Mouse (Mus musculus) heart, postnatal 25 days (tissue): ENCODE data around the gene Pofut1. TPM values are rescaled to one million over a fixed set of nuclear protein-coding genes. Genes with fewer than 3 reads are reported as not detected.

Source experiments
- DNase-seq: peaks from one replicate; pipeline ENCODE4 v3.0.0; 2022; ENCODE audit warnings: low spot score
- intact Hi-C: fragments of 180-260 bp; cut with DNase I; formaldehyde crosslinking; loops from one replicate; pipeline ENCODE4 v1.15.1; 2025
- total RNA-seq, 2 experiments: library from RNA; stranded (reverse); gene quantifications; 2 replicates each; pipeline ENCODE4 v1.2.3; 2021

Pofut1 gene
- total RNA-seq, 2 experiments from 2014 or later, result 13.6 to 13.7 TPM

DNA sequence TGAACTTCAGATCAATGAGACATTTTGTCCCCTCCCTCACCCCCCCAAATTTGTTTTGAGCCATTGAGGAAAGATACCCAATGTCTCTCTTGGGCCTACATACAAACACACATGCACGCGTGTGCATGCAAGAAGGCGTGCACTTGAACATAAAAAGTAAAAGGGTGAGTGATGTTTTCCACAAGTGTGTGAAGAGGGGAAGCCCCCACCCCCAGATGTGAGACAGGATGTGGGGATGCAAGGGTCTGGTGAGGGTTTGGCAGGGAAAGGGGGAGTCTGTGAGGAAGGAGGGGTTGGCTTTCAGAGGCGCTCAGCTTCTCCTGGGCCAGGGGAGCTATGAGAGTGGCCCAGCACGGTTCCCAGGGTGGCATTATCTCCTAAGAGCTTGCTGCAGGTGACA is 37.0 kb downstream of the Pofut1 start:
- DNase-seq, result no peak
- intact Hi-C loops, result no loop called here

DNA sequence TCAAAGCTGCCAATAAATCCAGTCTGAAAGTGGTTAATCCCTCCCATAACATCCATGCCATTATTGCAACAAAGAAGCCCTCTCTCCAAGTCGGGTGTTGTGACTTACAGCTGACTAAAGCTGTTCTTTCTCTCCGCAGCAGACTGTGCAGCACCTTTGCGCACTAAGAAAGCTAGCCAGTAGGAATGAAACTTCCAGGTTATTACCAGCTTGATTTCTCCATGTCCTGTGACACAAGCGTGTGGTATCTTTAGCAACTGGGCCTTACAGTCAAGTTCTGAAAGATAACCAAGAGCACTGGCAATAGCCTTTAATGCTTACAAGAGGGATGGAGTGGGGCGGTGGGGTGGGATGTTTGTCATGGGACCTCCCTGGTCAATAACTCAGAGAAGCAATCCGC is 42.6 kb downstream of the Pofut1 start:
- intact Hi-C loops, result no loop called here
- DNase-seq, result no peak

DNA sequence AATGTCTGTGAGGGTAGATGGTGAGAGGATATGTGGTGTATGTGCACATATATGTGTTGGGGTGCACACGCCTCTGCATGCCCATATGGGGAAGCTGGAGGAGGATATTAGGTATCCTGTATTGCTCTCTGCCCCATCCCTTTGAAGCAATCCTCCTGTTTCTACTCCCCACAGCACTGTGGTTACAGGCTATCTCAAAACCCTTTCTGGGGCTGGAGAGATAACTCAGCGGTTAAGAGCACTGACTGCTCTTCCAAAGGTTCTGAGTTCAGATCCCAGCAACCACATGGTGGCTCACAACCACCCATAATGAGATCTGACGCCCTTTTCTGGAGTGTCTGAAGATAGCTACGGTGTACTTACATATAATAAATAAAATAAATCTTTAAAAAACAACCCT is 45.2 kb downstream of the Pofut1 start:
- intact Hi-C loops, result no loop called here
- DNase-seq, result no peak

DNA sequence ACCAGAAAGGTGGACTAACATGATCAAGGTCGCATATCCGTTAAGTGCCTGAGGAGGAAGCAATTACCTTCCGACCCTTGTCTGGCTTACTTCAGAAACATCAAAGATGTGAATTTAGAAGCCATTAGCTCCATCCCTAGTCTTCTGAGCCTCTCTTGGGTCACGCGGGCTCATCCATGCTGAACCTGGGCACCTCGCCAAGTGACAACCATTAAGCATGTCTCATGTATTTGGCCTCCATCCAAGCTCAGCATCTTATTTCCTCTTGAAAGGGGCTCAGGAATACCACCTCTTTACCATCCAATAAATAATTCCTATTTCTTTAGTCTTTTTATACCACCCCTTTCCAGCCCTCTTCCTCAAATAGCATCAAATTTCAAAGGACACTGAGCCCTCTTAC is 46.5 kb downstream of the Pofut1 start:
- intact Hi-C loops, result no loop called here
- DNase-seq, result no peak

DNA sequence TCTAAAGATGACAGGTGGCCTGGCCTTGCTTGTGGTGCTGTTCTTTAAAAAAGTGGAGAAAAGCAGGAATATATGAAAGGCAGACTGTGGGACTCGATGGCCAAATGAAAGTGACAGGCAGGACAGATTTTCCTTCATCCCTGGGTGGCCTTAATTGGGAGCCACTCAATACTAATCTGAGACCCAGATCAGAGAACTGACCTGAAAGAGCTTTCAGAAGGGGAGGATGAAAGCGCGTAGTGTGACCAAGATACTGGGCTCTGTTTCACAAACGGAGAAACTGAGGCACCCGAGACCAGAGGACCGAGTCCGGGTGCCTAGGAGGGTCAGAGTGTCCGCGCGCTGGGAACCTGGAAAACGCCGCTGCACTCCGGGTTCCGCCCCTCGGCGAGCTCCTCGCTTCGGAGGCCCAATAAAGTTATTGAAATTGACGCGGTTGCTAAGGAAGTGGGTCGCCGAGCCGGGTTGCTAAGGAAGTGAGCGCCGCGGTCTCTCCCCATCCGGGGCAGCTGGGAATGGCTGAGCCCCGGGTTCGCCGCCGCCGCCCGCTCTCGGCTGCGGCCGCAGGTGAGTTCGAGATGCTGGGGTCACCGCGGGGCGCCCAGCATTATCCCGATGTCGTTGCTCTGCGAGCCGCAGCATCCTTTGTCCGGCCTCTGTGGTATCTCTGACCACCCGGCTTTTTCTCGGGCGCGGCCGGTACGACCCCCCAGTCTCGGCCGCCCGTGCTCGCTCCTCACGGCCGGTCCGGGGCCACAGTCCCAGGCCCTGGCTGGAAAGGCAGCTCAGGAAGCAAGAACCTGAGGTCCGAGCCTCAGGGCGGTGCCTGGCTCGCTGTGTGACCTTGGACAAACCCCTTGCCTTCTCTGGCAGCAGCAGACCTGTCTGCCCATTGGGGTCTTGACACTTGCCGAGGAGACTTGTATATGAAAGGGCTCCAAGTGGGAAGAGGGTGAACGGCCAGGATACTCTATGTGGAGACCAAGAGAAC is 49.9 kb downstream of the Pofut1 start, which contains the start of gene Kif3b:
Kif3b (plus strand) TSS at position 476 of the 991 bp plus-strand sequence.
- peak; percentile 77 for DNase-seq
- intact Hi-C loops, result loop anchor here (2.0 to 5.0 kb wide), 3 partner anchors 51 to 156 kb away; no protein-coding TSS in a partner anchor

DNA sequence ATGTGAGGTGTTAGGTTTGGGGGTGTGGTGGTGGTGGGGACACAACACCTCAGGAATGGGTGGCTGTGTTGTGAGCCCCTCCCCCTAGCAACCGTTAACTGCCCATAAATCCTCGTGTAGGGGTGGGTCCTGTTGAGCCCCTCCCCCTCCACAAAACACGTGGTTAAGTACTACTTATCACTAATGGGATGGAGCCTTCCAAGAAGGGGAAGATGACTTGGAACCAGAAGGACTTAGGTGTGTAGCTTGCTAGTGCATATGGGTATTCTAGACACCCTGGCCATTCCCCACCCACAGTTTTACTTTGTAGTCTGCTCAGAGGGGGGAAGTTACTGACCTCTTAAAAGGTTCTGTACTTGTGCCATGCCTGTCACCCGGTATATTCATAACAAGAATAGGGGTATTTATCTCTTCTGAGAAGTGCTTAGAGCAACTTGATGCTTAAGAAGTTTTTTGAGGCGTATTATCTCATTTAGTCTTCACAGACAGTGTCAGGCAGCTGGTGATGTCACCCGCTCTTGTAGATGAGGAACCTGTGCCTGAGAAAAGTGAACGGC is 51.0 kb downstream of the Pofut1 start:
- DNase-seq, result no peak
- intact Hi-C loops, result loop anchor here (5.0 kb wide), 2 partner anchors 50 to 155 kb away; no protein-coding TSS in a partner anchor

DNA sequence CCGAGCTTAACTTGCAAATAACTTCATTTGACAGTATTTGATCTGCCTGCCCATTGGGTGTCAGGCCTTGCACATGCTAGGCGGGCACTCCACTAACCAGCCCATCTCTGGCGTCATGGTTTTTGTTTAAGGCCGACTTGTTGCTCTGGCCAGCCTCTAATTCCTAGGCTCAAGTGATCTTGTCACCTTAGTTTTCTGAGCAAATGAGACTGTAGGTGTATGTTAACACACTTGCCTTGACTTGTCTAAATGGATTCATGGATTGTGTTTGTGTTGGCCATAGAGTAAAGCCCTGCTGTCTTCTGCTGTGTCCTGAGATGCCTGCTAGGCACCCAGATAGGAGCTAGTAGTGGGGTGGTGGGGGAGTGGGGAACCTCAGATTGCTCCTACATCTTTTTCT is 53.9 kb downstream of the Pofut1 start:
- intact Hi-C loops, result no loop called here
- no peak for DNase-seq

DNA sequence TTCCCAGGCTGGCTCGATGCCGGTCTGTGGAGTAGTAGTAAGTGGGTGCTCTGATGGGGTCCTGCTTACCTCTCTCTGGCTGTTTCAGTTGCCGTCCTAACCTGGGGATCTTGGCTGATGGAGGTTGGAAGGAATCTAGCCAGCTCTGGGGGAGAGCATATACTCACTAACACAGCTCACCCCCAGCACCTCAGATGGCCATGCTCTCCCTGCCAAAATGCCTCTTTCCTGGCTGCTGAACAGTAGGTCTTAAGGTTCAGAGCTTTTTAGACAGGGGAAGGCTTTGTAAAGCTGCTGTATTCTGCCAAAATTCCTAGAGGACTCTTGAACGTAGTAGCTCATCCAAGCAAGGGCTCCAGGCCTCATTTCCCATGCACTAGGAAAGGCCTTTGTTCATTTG is 56.4 kb downstream of the Pofut1 start:
- intact Hi-C loops, result no loop called here
- no peak for DNase-seq

DNA sequence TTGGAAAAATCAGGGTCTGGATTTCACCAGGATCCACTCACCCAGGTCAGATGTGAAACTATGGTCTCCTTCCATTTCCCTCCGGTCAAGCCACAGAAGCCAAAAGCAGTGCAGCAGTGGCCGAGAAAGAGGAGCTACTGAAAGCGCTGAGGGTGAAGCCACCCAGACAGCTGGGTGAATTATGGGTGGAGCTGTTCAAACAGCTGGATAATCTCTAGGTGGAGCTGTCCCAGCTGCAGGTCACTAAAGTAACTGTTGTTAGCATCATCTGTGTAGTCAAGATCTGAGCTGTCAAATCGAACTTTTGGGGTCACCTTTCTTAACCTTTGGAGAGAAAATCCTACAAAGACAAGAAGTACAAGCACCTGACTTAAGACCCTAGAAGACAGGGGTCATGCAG is 57.1 kb downstream of the Pofut1 start:
- intact Hi-C loops, result no loop called here
- no peak for DNase-seq

DNA sequence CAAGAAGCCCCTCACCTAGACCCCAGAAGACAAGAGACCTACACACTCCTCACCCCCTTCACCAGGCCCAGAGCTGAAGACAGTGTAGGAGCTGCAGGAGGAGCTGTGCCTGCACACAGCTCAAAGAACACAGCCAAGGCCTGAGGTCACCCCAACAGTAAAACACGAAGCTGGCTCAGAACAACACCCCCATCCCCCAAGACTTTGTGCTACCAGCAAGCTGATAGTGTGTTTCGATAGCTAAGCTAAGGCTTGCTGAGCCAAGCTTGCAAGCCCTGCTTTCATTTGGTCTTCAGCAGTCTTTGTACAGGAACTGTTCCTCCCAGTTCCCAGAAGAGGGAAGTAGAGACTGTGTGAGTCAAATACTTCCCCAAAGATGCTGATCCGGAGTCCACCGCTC is 57.5 kb downstream of the Pofut1 start:
- no peak for DNase-seq
- intact Hi-C loops, result no loop called here

DNA sequence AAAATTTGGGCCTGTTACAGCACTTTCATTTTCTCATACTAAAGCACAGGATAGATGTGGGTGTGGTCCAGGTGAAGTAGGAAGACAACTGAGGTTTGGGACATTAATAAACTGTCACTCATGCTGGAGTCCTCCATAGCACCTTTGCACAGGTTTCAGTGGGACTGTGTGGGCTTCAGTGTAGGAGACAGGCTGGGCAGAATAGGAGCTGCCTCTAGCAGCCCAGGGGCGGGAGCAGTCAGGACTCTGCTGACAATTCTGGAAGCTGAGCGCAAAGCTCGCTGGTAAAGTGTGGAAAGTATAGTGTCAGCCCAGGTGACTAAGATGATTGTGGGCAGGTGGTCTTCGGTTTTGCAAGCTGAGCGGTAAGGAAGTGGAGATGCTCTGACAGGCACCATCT is 59.8 kb downstream of the Pofut1 start:
- intact Hi-C loops, result no loop called here
- no peak for DNase-seq

DNA sequence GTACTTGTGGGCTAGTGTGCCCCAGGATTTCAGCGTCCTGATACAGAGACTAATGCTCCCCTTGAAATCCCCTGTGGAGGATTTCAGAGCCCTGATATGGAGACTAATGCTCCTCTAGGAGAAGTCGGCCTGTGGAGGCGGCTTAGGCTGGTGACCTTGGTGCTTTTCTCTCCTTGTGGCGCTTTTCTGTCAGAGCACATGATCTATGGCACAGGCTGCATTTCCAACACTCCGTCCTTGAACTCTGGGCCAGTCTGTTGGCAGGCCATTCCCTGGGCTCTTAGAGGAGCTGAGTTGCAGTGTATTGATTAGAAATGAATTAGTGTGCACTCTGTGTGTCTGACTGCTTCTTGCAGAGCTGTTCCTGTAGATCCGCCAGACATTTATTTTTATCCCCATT is 63.9 kb downstream of the Pofut1 start:
- DNase-seq, result no peak

DNA sequence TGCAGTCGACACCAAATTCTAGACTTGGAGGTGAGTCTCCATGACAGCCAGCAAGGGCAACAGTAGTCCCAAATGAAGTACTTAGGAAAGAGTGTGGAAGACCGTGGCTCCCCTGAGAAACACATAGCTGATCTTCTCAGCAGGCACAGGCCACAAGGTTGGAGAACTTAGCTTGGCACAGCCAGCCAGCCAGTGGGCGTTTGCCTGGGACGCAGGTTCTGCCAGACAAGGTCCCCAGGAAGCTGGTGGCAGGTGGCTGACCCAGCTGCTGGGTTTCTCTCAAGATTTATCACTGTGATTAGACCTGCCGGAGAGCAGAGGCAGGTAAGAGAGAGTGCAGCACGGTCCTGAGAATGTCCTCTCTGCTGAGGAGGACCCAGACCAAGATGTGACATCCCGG is 67.3 kb downstream of the Pofut1 start:
- intact Hi-C loops, result no loop called here
- DNase-seq, result no peak

More for the DNA sequence above, 63.9 kb downstream of the Pofut1 start:
- intact Hi-C loops, result no loop called here

DNA sequence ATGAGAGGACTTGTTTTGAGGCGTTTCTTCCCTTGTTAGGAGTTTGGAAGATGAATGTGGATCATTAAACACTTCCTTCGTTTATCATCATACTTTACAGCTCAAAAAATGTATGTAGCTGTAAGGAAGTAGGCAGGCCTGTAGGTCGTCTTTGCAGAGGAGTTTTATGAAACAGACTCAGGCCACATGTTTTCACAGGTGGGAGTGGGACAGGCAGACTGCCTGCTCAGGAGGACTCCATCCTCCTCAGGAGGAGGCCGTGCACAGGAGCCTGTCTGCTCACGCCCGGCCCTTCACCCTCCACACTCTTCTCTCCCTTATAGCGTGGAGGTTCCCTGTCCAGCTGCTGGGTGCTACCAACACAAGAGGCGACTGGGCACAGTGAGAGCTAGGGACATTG is 67.8 kb downstream of the Pofut1 start:
- no peak for DNase-seq
- intact Hi-C loops, result no loop called here

DNA sequence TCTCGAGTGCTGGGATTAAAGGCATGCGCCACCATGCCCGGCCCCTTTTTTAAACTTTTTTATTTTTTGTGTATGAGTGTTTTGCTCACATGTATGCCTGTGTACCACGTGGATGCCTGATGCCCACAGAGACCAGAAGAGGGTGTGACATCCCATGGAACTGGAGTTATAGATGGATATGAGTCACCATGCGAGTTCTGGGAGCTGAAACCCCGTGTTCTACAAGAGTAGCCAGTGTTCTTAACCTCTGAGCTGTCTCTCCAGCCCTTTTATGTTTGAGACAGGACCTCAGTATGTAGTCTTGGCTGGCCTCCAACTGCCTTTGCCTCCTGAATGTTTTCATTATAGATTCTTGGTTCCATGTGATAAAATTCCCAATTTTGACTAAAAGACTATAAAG is 68.9 kb downstream of the Pofut1 start:
- DNase-seq, result no peak
- intact Hi-C loops, result no loop called here

DNA sequence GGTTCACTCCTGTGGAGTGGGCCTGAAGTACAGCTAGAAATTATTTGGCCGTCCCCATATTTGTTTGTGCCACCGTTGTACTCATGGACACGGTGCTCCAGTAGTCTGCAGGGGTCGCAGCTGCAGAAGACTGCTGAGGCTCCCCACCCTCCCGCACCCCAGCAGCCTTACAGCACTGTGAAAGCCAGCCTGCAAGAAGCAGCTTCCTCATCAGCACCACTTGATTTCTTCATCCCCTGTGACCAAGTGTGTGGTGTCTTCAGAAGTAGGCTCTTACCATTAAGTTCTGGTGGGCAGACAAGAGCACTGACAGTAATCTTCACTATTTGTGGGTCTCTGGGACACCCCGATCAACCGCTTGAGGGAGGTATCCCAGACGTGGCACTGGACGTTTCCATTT is 71.6 kb downstream of the Pofut1 start:
- DNase-seq, result no peak
- intact Hi-C loops, result no loop called here

DNA sequence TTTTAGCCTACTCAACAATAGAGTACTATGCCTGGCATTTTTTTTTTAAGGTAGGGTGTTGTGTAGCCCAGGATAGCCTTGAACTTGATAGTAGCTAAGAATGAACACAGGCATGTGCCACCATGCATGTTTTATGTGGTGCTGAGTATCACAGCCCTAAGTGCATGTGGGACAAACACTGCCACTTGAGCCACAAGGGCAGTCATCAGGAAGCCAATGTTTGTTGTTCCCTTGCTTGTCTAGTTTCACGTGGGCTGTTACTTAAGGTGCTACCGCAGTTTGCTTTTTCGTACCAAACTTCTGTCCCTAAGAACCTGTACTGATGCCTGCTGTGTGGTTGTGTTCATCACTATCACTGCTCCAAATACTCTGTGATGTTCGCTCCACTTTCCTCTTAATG is 77.1 kb downstream of the Pofut1 start:
- DNase-seq, result no peak
- intact Hi-C loops, result no loop called here

DNA sequence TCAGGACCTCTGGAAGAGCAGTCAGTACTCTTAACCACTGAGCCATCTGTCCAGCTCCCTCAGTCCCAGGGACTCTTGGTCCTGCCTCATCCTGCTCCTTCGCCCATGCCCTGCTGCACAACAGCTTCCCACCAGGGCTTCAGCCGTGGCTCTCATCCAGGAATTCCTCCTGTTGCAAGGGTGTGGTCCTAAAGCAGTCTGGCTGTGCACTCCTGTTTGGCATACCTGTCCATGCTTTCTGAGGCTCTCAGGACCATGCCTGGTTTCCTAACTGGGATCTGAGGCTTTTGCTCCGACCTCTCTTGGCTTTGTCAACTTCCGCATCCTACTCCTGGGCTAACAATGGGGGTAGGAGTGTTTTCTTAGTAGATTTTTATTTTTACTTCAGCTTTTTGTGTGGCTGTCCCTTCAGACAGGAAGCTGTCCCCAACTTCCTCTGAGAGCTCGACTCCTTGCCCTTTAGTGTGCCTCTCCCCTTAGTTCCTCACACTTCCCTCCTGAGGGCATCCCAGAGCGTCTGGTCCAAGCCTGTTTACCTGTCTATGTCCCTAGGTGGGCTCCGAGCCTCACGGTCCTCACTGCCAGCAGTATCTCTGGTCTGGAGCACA is 77.8 kb downstream of the Pofut1 start:
- no peak for DNase-seq
- intact Hi-C loops, result no loop called here
